Mouse (Mus musculus) CH12.LX (cell line): ENCODE measurements around the gene Gpr89. TPM values are rescaled to one million over a fixed set of nuclear protein-coding genes. Genes with fewer than 3 reads are reported as not detected.

Source experiments
- polyA plus RNA-seq: library from polyadenylated mRNA; unstranded; fragments of >175 nt; gene quantifications from 2 replicates; pipeline ENCODE4 v1.2.1, GENCODE M21; 2012; ENCODE audit warnings: low read depth; ENCODE audit not compliant: insufficient read length
- total RNA-seq, 2 experiments: library from RNA; depleted of rRNA; stranded (reverse); fragments of 300-350 nt in 1 of 2; fragments of >200 nt in 1 of 2; gene quantifications; 2 replicates each; pipeline ENCODE4 v1.2.3; 2012 to 2014

The Gpr89 gene
- total and polyA plus RNA-seq, 3 experiments = 27.9 to 31.3 (median 30.8) TPM

Other genes with a start within 250 kb of the Gpr89 start
- gene Ankrd35, start 235.2 kb downstream of the Gpr89 start, total RNA-seq (2012; rRNA removed) = 6.5 and 11.2 TPM in 2 replicates
- gene Ankrd35, start 235.2 kb downstream of the Gpr89 start, total RNA-seq (2014; rRNA removed) = 0.51 and 0.78 TPM in 2 replicates
- gene Ankrd35, start 235.2 kb downstream of the Gpr89 start, polyA plus RNA-seq = 1.9 and 2.5 TPM in 2 replicates
- gene Pias3, start 209.0 kb downstream of the Gpr89 start, total RNA-seq (2012; rRNA removed) = 10.2 and 13.1 TPM in 2 replicates
- gene Pias3, start 209.0 kb downstream of the Gpr89 start, total RNA-seq (2014; rRNA removed) = 5.9 and 6.3 TPM in 2 replicates
- gene Pias3, start 209.0 kb downstream of the Gpr89 start, polyA plus RNA-seq = 20.2 and 21.4 TPM in 2 replicates
- gene Nudt17, start 196.8 kb downstream of the Gpr89 start, total RNA-seq (2012; rRNA removed) = 0.84 and 1.0 TPM in 2 replicates
- 0.21 and 0.39 TPM in 2 replicates for gene Nudt17, start 196.8 kb downstream of the Gpr89 start, total RNA-seq (2014; rRNA removed)
- 1.1 and 1.9 TPM in 2 replicates for gene Nudt17, start 196.8 kb downstream of the Gpr89 start, polyA plus RNA-seq
- 31.6 and 34.5 TPM in 2 replicates for gene Polr3c, start 177.7 kb downstream of the Gpr89 start, total RNA-seq (2012; rRNA removed)
- gene Polr3c, start 177.7 kb downstream of the Gpr89 start, total RNA-seq (2014; rRNA removed) = 14.6 and 18.1 TPM in 2 replicates
- gene Polr3c, start 177.7 kb downstream of the Gpr89 start, polyA plus RNA-seq = 78.3 and 79.5 TPM in 2 replicates
- gene Rnf115, start 177.7 kb downstream of the Gpr89 start, total RNA-seq (2012; rRNA removed) = 25.8 and 28.5 TPM in 2 replicates
- 79.3 and 83.5 TPM in 2 replicates for gene Rnf115, start 177.7 kb downstream of the Gpr89 start, total RNA-seq (2014; rRNA removed)
- gene Rnf115, start 177.7 kb downstream of the Gpr89 start, polyA plus RNA-seq = 61.1 and 64.7 TPM in 2 replicates
- 0.13 TPM in 2 replicates for gene Pdzk1, start 76.1 kb downstream of the Gpr89 start, total RNA-seq (2012; rRNA removed)
- not detected in 2 replicates for gene Pdzk1, start 76.1 kb downstream of the Gpr89 start, total RNA-seq (2014; rRNA removed)
- 0.11 TPM in 1 of 2 replicates, not detected in the other for gene Pdzk1, start 76.1 kb downstream of the Gpr89 start, polyA plus RNA-seq
- not detected in 2 replicates for gene Cd160, start 76.0 kb downstream of the Gpr89 start, total RNA-seq (2012; rRNA removed)
- not detected in 2 replicates for gene Cd160, start 76.0 kb downstream of the Gpr89 start, total RNA-seq (2014; rRNA removed)
- 0.15 TPM in 1 of 2 replicates, not detected in the other for gene Cd160, start 76.0 kb downstream of the Gpr89 start, polyA plus RNA-seq
- gene Gja5, start 653 bp downstream of the Gpr89 start, total RNA-seq (2012; rRNA removed) = not detected in 2 replicates
- gene Gja5, start 653 bp downstream of the Gpr89 start, total RNA-seq (2014; rRNA removed) = not detected in 2 replicates
- gene Gja5, start 653 bp downstream of the Gpr89 start, polyA plus RNA-seq = not detected in 2 replicates
- gene Gja8, start 20.7 kb upstream of the Gpr89 start, total RNA-seq (2012; rRNA removed) = 0.04 TPM in 1 of 2 replicates, not detected in the other
- not detected in 2 replicates for gene Gja8, start 20.7 kb upstream of the Gpr89 start, total RNA-seq (2014; rRNA removed)
- not detected in 2 replicates for gene Gja8, start 20.7 kb upstream of the Gpr89 start, polyA plus RNA-seq